Comparison of ENCODE assay signal across 30 mouse cellular contexts in the genomic region with DNA sequence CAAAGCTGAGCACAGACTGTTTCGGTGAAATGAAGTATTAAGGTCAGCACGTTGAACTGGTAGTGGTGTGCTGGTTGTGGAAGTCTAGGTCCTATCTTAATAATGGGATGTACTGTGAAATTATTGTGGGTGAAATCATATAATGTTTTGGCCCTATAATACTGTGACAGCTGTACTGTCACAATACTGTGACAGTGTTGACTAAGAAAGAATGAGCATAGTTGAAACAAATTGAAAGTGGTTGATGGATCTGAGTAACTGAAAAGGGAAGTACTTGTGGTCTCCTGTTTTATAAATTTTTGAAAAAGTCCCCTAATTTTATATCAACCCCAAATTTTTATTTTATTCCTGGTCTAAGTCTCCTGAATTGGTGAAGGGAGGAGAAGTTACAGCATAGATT. TPM values are rescaled to one million over a fixed set of nuclear protein-coding genes. Genes with fewer than 3 reads are reported as not detected.
DNase-seq lines count a peak whose midpoint lies in the region; ATAC-seq and TF ChIP-seq lines count a peak whose summit lies in the region.
"Had no signal": no experiment of that assay in that cellular context is flagged by ENCODE, and none has a peak within 500 bp of the region (broad histone marks: within the 10 kb centered on the region; RNA-seq: fewer than 3 reads in every experiment).

No protein-coding gene starts in this region.

- no peaks in the 10 kb centered on the region for H3K9me3 ChIP-seq in liver, postnatal 0 days (ENCODE audit: low read length)
- H3K9me3 ChIP-seq: embryonic facial prominence, embryonic 13.5 days; embryonic facial prominence, embryonic 15.5 days; forebrain, embryonic 10.5 days; forebrain, embryonic 12.5 days; G1E had no signal

- DNase-seq in liver, postnatal 0 days = no peak
- DNase-seq in liver = no peak
- DNase-seq in layer of hippocampus, postnatal 14 days (ENCODE audit: low spot score in 2 of 2) = no peak
- no peak for DNase-seq in thymus, postnatal 0 days (ENCODE audit: low spot score)
- DNase-seq in yolk sac, embryonic 10.5 days (ENCODE audit: low spot score) = no peak
- DNase-seq: adrenal gland, adult 8-10 months; adrenal gland, postnatal 14 days; adrenal gland, postnatal 36 days; B cell, adult 2 months; cerebellum, adult 11-12 months; cerebellum, adult 2 months; cerebellum, adult 9-10 months; cerebellum, postnatal 10 days; cerebellum, postnatal 25 days; embryo, embryonic 11 days had no signal

- H3K27me3 ChIP-seq in liver, postnatal 0 days (ENCODE audit: insufficient read depth, low read length) = no peaks in the 10 kb centered on the region
- H3K27me3 ChIP-seq: CH12.LX; embryonic facial prominence, embryonic 13.5 days; embryonic facial prominence, embryonic 15.5 days; forebrain, embryonic 12.5 days had no signal

- 0 out of 2 replicates have a peak overlapping the region, but pooled peaks have one; percentile 13 for H3K27ac ChIP-seq in liver, postnatal 0 days (ENCODE audit: low read depth)
- H3K27ac ChIP-seq: embryonic facial prominence, embryonic 13.5 days; embryonic facial prominence, embryonic 15.5 days; forebrain, embryonic 10.5 days; forebrain, embryonic 12.5 days had no signal

- TF ChIP-seq CTCF in liver, postnatal 0 days (IDR thresholded peaks at IDR 0.05; ENCODE audit: low read depth) = no peak

- no peak overlapping the region for H3K4me2 ChIP-seq in liver, postnatal 0 days (ENCODE audit: low read depth, low read length)
- H3K4me2 ChIP-seq: embryonic facial prominence, embryonic 13.5 days; embryonic facial prominence, embryonic 15.5 days; forebrain, embryonic 12.5 days had no signal

- 61% methylated on average over 2 of the region's 2 CpGs for WGBS in liver, postnatal 0 days (ENCODE audit: insufficient replicate concordance)

- H3K4me3 ChIP-seq in liver, postnatal 0 days (ENCODE audit: low read depth, low read length) = no peak overlapping the region
- H3K4me3 ChIP-seq: embryonic facial prominence, embryonic 13.5 days; embryonic facial prominence, embryonic 15.5 days; erythroblast, embryonic 14.5 days; forebrain, embryonic 10.5 days; forebrain, embryonic 12.5 days had no signal

- no peaks in the 10 kb centered on the region for H3K36me3 ChIP-seq in liver, postnatal 0 days (replicated peaks; ENCODE audit: insufficient read depth, low read length)
- H3K36me3 ChIP-seq: embryonic facial prominence, embryonic 13.5 days; embryonic facial prominence, embryonic 15.5 days; forebrain, embryonic 10.5 days; forebrain, embryonic 12.5 days; G1E had no signal

- no peak overlapping the region for H3K9ac ChIP-seq in liver, postnatal 0 days (replicated peaks)
- H3K9ac ChIP-seq: embryonic facial prominence, embryonic 13.5 days; embryonic facial prominence, embryonic 15.5 days; forebrain, embryonic 12.5 days had no signal

- no peak for ATAC-seq in liver, postnatal 0 days
- ATAC-seq in common myeloid progenitor, adult 5-6 weeks (replicated peaks; ENCODE audit: low read depth, poor library complexity, severe bottlenecking) = peak; percentile 32; the same call in 1 of the 2 replicates
- ATAC-seq in megakaryocyte, adult 5-6 weeks (ENCODE audit: poor library complexity, severe bottlenecking) = peak; percentile 43; the same call in 1 of the 2 replicates
- ATAC-seq: activated CD4-positive, CD25-positive, alpha-beta regulatory T cell, adult 4 months; CD4-positive, CD25-positive, alpha-beta regulatory T cell, adult 4 months; forebrain, embryonic 14.5 days; forebrain, embryonic 16.5 days; Patski had no signal

- TF ChIP-seq EP300 in liver, postnatal 0 days (IDR thresholded peaks at IDR 0.05; ENCODE audit: low read depth) = no peak

- no peaks in the 10 kb centered on the region for H3K4me1 ChIP-seq in liver, postnatal 0 days (ENCODE audit: insufficient read depth)
- H3K4me1 ChIP-seq: embryonic facial prominence, embryonic 13.5 days; embryonic facial prominence, embryonic 15.5 days; forebrain, embryonic 10.5 days; forebrain, embryonic 12.5 days had no signal

RNA-seq across cellular contexts. Expression of gene Nlrp1a, which starts 37.4 kb away (rescaled TPM):
- 0.08 and 0.19 TPM in 2 replicates for polyA plus RNA-seq in liver, postnatal 0 days (2015; fragmentation: Nextera tagmentation; extraction: Ambion mirVana)
- 3.7 and 4.7 TPM in 2 replicates for total RNA-seq in common myeloid progenitor, adult 5-6 weeks (2017)
- total RNA-seq in megakaryocyte, adult 5-6 weeks (2015) = 13.3 and 16.1 TPM in 2 replicates
- total RNA-seq in megakaryocyte, adult 5-6 weeks (2017) = 26.1 and 32.0 TPM in 2 replicates
- under 1 TPM; 0.64 to 0.83 TPM for total RNA-seq in layer of hippocampus, postnatal 14 days (2021)
- polyA plus RNA-seq in thymus, postnatal 0 days (2015; fragmentation: Nextera tagmentation; extraction: Ambion mirVana) = 0.39 and 0.45 TPM in 2 replicates
- polyA plus RNA-seq: cerebellum, adult 2 months; embryonic facial prominence, embryonic 11.5 days; erythroblast, embryonic 14.5 days; forebrain, embryonic 10.5 days; forebrain, embryonic 14.5 days; G1E; Patski had no signal
